Mouse (Mus musculus) spleen, adult 2 months (tissue): ENCODE data around the gene Ttc9b. TPM values are rescaled to one million over a fixed set of nuclear protein-coding genes. Genes with fewer than 3 reads are reported as not detected.
A peak's percentile ranks its signal among the peaks of the same experiment; 100 is the strongest.

ENCODE experiments used
- DNase-seq, 2 experiments: peaks; one replicate each; pipeline versions ENCODE4 v3.0.0 to v3.0.0-alpha.2; 2012 to 2021; ENCODE audit warnings: low spot score in 2 of 2, low read depth in 1 of 2
- H3K27ac ChIP-seq: fragments of 200-500 bp; 2 replicates; pipeline ENCODE4 v1.5.1; 2012; ENCODE audit warnings: low read length, inconsistent platforms; ENCODE audit not compliant: insufficient read depth
- H3K27me3 ChIP-seq: fragments of 200-500 bp; 2 replicates; pipeline ENCODE4 v1.6.1; 2012; ENCODE audit warnings: mild to moderate bottlenecking, moderate library complexity, low read length, inconsistent platforms; ENCODE audit not compliant: control insufficient read depth, insufficient read depth
- H3K36me3 ChIP-seq: fragments of 200-500 bp; 2 replicates; pipeline ENCODE4 v1.6.1; 2012; ENCODE audit warnings: mild to moderate bottlenecking, low read length, inconsistent platforms; ENCODE audit not compliant: control insufficient read depth, insufficient read depth
- H3K4me1 ChIP-seq: fragments of 200-500 bp; 2 replicates; pipeline ENCODE4 v1.6.1; 2011; ENCODE audit warnings: inconsistent platforms; ENCODE audit not compliant: control insufficient read depth, insufficient read depth, insufficient read length
- H3K4me3 ChIP-seq: fragments of 200-500 bp; 2 replicates; pipeline ENCODE4 v1.5.1; 2011; ENCODE audit warnings: mild to moderate bottlenecking, inconsistent platforms; ENCODE audit not compliant: insufficient read depth, insufficient read length; ENCODE audit errors: extremely low read depth
- CTCF ChIP-seq: fragments of 200-500 bp; IDR thresholded peaks from 2 replicates; pipeline ENCODE4 v1.5.1; 2011; ENCODE audit warnings: mild to moderate bottlenecking, inconsistent platforms; ENCODE audit not compliant: insufficient read depth, insufficient read length, insufficient replicate concordance; ENCODE audit errors: extremely low read depth
- POLR2A ChIP-seq: fragments of 200-500 bp; IDR thresholded peaks from 2 replicates; pipeline ENCODE4 v1.6.1; 2011; ENCODE audit warnings: low read depth, low read length, inconsistent platforms
- WGBS: fragments of 180-500 bp; shearing (Covaris S2); methylation state at CpG from one replicate; pipeline ENCODE4 v1.1.7; 2018; 5-methylcytosine and 5-hydroxymethylcytosine counted together
- polyA plus RNA-seq: library from polyadenylated mRNA; depleted of rRNA; stranded (reverse); fragments of >200 nt; gene quantifications from 2 replicates; pipeline ENCODE4 v1.2.3, GENCODE M21; 2012

Ttc9b gene
- polyA plus RNA-seq, 1 experiment = not detected

- Histone ChIP-seq H3K27ac (no peak overlapping the region), H3K4me1 (peaks cover 8% of the 10 kb centered on the region), H3K4me3 (peak overlapping the region; percentile 64), H3K36me3 (no peaks in the 10 kb centered on the region), H3K27me3 (no peaks in the 10 kb centered on the region; the same call in 1 of the 2 replicates)
- DNase-seq = no peak
- TF ChIP-seq CTCF (no peak), POLR2A (no peak)
- WGBS = 0% methylated on average over 30 of the region's 38 CpGs
These were observed 20.4 kb downstream of the Ttc9b start for GRCm38 (mm10) chr7:27674195-27674521.

GRCm38 (mm10) chr7:27674522-27675221 lies 21.0 kb downstream of the Ttc9b start, which contains the start of gene Map3k10:
Gene Map3k10 (minus strand): TSS chr7:27674598.
- Histone ChIP-seq H3K4me1 (peaks cover 8% of the 10 kb centered on the region), H3K36me3 (no peaks in the 10 kb centered on the region), H3K4me3 (peak within 1 kb of the TSS; percentile 64), H3K27me3 (no peaks in the 10 kb centered on the region; the same call in 1 of the 2 replicates), H3K27ac (peak within 1 kb of the TSS; percentile 52)
- DNase-seq = peak; percentile 85 to 94
- 2% methylated on average over 31 of the region's 31 CpGs for WGBS
- TF ChIP-seq POLR2A (no peak), CTCF (no peak)

GRCm38 (mm10) chr7:27675222-27675612 lies 21.5 kb downstream of the Ttc9b start:
- Histone ChIP-seq H3K4me1 (peaks cover 8% of the 10 kb centered on the region), H3K4me3 (no peak overlapping the region), H3K27me3 (no peaks in the 10 kb centered on the region; the same call in 1 of the 2 replicates), H3K36me3 (no peaks in the 10 kb centered on the region), H3K27ac (no peak overlapping the region)
- no peak for DNase-seq
- TF ChIP-seq POLR2A (no peak), CTCF (no peak)
- WGBS = 43% methylated on average over 14 of the region's 14 CpGs

- no peak for DNase-seq
- no peak overlapping the region for H3K4me3 ChIP-seq
- H3K27me3 ChIP-seq = no peaks in the 10 kb centered on the region
- no peaks in the 10 kb centered on the region for H3K36me3 ChIP-seq
- no peaks in the 10 kb centered on the region for H3K4me1 ChIP-seq
- TF ChIP-seq CTCF (no peak), POLR2A (no peak)
- 4% methylated on average over 2 of the region's 2 CpGs for WGBS
- no peak overlapping the region for H3K27ac ChIP-seq
These were observed 29.5 kb downstream of the Ttc9b start for GRCm38 (mm10) chr7:27683218-27683617.

- H3K27me3 ChIP-seq = no peaks in the 10 kb centered on the region
- no peaks in the 10 kb centered on the region for H3K36me3 ChIP-seq
- no peak overlapping the region for H3K27ac ChIP-seq
- TF ChIP-seq CTCF (no peak), POLR2A (no peak)
- H3K4me1 ChIP-seq = no peaks in the 10 kb centered on the region
- no peak for DNase-seq
- no peak overlapping the region for H3K4me3 ChIP-seq
- WGBS = 34% methylated on average over 5 of the region's 5 CpGs
These were observed 31.5 kb downstream of the Ttc9b start for GRCm38 (mm10) chr7:27685220-27685619.

- Histone ChIP-seq H3K36me3 (no peaks in the 10 kb centered on the region), H3K27me3 (no peaks in the 10 kb centered on the region), H3K27ac (no peak overlapping the region), H3K4me3 (no peak overlapping the region), H3K4me1 (no peaks in the 10 kb centered on the region)
- TF ChIP-seq CTCF (no peak), POLR2A (no peak)
- DNase-seq = no peak
- 2% methylated on average over 6 of the region's 6 CpGs for WGBS
These were observed 32.0 kb downstream of the Ttc9b start for GRCm38 (mm10) chr7:27685681-27686080.

- H3K4me1 ChIP-seq = no peaks in the 10 kb centered on the region
- WGBS = 94% methylated on average over 1 of the region's 1 CpGs
- TF ChIP-seq CTCF (no peak), POLR2A (no peak)
- no peaks in the 10 kb centered on the region for H3K27me3 ChIP-seq
- no peak overlapping the region for H3K4me3 ChIP-seq
- H3K36me3 ChIP-seq = no peaks in the 10 kb centered on the region
- H3K27ac ChIP-seq = no peak overlapping the region
- DNase-seq = no peak
These were observed 33.3 kb downstream of the Ttc9b start for GRCm38 (mm10) chr7:27687043-27687442.
